Mouse (Mus musculus) 416B (cell line): ENCODE results near the gene Msln.
A peak's percentile ranks its signal among the peaks of the same experiment; 100 is the strongest.

ENCODE experiments used
- DNase-seq: peaks from one replicate; pipeline ENCODE4 v3.0.0; 2011; ENCODE audit warnings: low read depth

The Msln gene

DNA sequence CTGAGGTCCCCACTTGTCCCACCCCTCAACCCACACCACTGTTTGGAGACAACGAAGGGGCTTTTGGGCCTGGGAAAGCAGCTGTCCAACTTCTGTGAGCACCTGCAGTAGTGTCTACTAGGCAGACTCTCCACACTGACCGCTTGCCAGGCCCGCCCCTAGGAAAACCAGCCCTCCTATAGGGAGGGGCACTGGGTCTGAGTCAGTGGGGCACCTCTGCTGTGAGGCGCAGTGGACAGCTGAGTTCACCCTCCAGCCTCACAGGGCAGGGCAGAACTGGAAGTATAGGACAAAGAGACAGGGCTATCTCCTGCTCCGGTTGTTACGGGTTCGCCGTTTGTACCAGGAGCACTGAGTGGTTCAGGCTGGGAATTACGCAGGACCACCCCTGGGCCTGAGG, at the start of gene Msln:
Gene Msln (minus strand): TSS at position 138 of the 400 bp plus-strand sequence.
- no peak for DNase-seq

DNA sequence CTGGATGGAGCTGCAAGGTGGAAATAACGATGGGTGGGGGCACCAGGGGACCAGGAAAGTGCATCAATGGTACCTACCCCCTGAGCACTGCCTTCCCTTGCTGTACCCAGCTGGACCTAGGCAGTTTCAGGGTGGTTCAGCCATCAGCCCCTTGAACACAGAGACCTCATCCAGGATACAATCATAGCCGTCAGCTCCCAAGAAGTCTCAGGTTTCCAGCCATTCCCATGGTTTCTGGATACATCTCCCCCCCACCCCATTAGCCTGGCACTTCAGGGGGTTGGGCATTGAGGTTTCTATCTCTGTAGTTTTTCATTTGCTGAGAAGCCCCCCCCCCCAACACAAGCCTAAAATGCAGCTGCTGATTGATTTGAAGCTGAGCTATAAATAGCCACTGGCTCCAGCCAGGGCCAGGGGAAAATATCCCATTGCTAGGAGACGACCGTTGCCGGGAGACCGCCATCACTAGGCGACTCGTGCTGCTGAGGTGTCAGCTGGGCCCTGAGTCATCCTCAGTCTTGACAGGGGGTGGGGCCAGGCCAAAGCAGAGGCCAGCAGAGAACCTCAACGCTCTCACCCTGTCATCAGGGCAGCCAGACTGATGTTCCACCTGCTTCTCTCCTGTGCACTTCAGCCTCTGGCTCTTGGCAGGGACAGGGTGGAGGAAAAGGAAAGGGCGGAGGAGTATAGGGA, 48.8 kb upstream of the Msln start:
- DNase-seq = peak; percentile 52

DNA sequence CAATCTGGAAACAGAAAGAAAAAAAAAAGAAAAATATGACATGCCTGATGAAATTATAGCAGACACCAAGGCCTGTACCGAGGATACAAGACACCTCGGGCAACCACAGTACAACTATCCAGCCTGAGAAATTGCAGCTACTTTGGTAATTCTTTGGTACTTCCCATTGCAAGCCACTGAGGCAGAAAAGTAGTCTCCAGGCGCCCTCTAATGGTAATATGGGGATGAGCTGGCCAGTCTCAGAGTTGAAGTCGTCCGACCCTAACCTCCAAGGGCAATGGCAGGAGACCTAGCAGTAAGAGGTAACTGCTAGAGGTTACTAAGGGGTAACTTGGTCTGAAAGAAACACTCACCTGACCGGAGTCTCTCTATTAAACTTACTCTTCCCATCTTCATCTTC, 46.9 kb upstream of the Msln start:
- DNase-seq = peak; percentile 88

DNA sequence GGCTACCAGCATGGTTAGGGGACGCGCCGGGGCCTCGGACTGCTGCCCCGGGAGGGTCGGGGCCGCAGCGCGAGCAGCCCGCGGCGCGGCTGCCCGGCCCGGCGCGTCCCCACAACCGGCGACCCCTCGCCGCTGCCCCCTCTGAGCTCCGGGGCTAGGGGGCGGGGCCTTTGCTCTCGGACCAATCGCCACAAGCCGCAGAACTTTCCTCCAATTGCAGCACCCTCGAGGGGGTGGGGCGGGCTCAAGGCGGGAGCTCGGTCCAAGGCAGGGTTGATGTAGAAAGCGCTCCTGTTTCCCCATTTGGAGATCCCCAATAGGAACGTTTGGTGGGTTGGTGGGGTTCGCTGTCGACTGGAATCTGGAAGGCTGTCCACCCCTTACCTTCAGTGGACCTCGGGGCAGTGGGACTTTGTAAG, 42.8 kb upstream of the Msln start, which contains the start of gene Metrn:
Gene Metrn (minus strand): TSS at position 186 of the 419 bp plus-strand sequence.
- peak; percentile 89 for DNase-seq

DNA sequence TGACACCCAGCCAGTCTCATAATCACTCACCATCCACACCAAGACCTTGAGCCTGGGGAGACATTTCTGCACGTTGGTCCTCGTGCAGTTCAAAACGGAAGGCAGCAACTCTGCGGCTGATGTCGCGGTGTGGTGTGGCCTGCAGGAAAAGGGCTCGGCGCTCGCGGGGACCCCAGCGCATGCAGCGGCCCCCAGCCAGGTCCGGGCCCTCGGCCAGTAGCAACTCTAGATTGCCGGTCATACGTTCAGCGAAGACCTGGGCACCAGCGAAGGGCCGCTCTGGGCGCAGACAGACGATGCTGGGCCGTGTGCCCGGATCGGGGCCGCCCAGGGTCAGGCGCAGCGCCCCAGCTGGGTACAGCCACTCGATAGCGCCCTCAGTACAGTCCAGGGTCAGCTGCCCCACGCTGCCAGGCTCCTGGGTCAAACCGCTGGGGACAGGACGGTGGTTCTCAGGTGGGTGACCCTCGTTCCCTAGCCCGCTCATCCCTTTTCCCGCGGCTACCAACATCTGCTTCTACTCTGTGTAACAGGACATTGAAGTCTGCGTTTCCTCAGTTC, 42.1 kb upstream of the Msln start:
- DNase-seq = peak; percentile 28

DNA sequence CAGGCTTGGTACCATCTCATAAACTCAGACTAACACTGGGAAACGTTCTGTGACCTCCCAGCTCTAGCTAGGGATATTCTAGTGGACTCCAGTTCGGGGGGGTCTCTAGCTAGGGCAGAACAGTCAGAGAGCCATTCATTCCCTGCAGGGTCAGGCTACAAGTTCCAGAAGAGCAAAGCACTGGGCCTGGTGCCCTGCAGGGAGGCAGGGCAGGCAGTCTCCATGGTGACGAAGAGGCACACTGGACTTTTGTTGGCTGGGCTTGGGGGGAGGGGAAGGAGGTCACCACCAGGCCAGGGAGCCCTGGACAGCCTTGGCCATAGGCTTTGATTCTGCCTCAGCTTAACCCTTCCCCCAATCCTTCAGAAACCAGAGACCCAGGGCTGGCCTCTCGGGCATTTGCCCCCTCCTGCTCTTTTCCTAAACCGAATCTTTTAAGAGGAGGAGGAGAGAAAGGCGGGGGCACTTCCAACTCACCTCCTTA, 41.5 kb upstream of the Msln start, which contains the start of gene AC134908.4:
Gene AC134908.4 (minus strand): TSS at position 51 of the 484 bp plus-strand sequence.
- DNase-seq = peak; percentile 14

DNA sequence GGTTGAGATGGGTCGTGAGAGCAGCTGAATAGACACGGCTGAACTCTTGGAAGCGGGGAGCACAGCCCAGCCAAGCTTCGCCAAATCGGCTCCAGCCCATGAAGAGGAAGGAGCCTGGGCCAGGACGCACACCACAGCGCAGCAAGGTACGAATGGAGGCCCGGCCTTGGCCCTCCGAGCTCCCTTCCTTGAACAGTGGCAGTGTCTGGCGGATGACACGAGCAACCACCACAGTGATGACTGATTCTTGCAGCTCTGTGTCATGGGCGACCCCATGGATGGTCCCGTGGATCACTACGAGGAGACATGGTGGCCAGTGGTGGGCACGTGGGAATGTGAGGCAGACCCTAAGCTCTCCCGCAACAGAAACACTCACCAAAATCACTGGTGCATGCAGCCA, 40.8 kb upstream of the Msln start:
- DNase-seq = no peak

DNA sequence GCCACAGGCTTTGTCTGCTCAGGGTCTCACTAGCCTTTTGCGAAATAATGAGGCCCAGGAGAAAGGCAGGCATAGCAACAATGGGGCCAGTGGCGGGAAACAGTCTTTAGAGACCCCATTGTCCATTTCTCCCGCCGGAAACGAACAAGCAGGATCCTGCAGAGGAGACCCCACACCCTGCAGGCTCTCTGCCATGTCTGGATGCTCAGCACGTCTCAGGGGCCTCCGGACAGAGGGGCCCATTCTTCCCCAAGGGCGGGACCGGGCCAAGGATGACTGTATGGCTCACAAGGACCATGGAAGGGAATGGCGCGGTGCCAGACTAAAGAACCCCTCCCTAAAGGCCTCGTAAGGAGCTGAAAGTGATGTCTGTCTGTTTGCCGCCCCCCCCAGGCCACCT, 40.0 kb upstream of the Msln start:
- DNase-seq = no peak

DNA sequence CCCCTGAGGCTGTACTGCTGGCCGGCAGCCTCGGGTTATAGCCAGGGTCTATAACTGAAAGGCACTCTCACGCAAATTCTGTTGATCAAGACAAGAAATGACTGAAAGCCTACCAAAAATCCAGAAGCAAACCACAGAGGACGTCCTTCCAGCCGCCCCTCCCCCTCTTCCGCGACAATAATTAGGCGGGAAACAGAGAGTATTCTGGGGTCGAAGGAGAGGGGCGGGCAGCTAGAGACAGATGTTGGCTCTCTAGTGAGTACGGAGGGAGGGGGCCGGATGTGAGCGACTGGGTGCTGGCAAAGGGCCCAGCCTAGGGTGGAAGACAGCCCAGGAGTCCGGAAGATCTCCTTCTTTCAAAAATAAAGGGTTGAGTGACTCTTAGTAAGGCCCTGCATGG, 38.4 kb upstream of the Msln start, which contains the start of gene Fam173a:
Gene Fam173a (minus strand): TSS at position 287 of the 400 bp plus-strand sequence.
- DNase-seq = peak; percentile 95

DNA sequence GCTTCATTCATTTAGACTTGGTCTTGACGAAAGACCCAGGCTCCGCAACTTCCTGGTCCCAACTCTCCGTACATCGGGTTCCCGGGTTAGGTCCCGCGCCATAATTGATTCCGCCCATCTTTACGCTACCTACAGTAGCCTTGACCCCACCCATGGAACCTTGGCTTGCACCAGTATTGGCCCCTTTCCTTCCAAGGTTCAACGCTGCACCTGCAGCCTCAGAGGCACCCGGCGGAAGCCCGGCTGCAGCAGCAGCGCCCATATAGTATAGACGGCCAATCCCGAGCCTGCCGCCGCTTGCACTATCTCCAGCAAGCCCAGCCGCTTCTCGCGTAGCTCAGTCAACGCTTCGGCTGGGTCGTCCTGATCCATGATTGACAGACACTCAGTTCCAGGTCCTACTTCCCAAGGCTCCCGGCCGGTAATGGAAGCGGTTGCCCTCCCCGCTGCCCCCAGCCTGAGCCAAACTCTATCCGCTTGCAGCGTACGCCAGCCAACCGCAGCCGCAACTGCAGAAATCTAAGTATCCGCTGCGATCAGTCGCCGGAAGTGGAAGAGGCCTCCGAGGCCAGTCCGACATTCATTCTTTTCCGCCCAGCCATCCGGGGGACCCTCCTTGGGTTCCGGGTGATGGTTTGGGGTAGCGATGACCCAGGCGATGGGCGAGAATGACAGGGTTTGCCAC, 37.8 kb upstream of the Msln start:
- DNase-seq = peak; percentile 94

DNA sequence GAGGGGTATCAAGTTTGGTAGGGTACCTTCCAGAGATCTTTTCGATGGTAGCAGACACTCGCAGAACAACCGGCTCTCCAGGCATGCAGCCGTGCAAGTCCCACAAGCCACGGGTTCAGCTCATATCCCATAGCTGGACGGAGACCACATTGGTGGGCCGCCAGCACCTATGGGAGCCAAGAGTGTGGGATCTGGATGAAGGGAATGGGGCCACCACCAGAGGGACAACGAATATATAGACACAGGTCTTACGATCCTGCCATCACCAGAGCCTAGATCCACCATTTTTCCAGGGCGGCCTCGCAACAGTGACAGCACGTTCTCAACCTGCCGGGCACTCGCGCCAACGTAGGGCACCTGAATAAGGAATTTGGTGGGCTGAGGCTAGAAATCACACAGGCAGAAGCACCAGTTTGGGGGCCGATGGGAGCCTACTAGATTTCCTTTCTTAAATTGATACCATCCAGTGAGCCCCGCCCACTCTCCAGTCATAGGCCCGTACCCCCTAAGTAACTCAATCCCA, 37.2 kb upstream of the Msln start:
- no peak for DNase-seq

DNA sequence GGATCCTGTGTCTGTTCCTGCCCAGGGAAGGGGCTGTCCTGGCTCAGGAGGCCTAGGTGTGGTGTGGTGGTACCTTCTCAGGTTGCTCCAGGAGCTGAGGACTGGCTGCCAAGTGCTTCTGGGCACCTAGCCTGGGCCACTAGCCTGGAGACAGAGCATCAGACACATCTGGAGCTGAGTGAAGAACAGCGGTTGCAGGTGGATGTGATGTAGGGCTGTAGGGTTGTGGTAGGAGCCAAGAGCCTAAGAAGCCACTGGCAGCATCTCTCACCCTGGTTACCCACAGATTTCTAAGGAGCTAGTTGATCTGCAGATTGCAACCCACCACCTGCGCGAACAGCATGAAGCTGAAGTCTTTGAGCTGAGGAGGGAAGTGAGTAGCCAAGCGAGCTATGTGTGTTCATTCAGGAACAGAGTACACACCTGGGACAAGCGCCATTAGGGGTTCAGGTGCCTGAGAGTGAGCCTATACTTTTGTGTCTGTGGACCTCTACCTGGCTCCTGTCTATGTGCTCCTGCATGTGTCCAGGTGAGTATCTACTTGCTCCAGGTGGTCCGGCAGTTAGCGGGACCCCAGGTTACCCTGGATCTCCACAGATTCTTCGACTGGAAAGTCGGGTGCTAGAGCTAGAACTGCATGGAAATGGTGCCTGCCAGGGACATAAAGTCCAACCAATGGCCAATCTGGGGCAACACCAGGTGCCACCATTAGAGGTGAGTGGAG, 32.8 kb upstream of the Msln start:
- DNase-seq = no peak

DNA sequence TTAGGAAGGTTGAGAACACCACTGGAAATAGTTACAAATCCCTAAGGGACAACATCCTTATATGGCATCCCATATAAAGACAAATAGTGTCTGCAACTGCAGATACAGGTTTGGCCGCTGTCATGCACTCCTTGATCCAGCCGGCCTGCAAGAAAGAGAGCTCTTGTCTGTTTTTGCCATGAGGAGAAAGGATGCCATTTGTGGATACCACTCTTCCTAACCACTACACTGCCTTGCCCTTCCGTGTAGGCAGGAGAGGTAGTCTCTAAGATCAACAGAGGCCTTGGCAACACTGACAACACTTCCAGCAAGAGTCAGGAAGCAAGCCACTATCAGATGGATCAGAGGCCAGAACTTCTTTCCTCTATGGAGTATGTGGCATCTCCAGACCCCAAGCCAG, 32.1 kb upstream of the Msln start, which contains the start of gene Ccdc78:
Gene Ccdc78 (plus strand): TSS at position 301 of the 400 bp plus-strand sequence.
- no peak for DNase-seq

DNA sequence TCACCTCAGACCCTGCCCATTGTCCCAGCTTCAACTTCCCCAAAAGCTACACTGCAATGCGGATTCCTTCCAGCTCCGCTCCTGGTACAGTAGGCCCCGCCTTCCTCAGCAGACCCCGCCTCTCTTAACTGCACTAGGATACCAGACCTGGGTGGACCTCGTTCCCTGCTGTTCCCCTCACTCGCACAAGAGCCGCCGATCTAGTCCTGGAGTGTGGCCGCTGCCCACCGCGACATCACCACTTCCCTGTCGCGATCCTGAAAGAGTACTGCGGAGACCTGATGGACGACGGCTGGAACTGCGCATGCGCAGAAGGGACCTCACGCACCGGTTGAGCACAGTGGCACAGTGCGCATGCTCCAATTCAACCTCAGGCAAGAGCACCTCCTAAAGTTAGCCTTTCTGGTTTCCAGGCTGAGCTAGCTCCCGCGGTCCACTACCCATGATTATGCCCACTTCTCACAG, 31.1 kb upstream of the Msln start, which contains the start of gene Haghl:
Gene Haghl (minus strand): TSS at position 393 of the 465 bp plus-strand sequence.
- peak; percentile 97 for DNase-seq

DNA sequence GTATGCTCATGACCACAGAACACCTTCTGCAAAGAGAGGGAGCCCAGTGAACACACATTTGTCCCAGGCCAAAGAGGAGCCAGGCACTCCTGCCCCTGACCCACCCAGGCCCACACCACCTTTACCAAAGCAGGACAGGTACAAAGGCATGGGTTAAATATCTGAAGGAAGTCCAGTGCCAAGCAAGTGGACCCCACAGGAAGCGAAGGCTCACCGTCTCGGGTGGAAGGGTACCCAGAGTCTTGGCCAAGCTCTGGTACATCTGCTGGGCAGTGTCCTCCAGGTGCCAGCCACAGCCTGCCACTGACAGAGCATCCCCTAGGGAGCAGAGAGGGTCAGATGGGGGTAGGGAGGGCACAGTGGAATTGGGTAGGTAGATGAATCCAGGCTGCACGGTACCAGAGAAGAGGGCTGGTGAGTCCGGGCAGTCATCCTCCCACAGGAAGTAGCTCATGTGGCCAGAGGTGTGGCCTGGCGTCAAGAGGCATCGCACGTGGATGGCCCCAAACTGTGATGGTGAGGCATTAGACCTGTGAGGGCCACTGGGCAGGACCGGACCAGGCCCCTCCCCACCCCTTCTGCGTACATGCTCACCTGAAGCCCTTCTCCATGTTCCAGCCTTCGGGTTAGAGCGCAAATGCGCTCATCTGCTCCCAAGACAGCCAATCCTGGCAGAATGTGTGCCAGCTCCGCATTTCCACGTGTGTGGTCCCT, 29.8 kb upstream of the Msln start:
- DNase-seq = peak; percentile 54

DNA sequence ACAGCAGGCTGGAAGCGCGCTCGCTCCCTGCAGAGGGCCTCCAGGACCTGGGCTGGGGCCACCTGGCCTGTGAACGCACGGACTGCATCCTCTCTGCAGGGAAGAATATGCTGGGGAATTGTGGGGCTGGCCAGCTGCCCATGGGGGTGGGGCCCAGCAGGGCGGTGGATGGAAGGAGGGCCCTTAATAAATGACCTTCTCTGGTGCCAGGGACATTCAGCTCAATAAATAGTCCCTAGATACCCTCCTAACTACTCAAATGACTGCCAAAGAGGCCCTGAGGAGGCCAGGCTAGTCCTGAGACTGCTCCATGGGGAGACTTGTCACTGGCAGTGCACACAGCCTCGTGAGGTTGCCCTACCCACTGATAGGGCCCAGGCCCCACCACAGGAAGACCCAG, 28.9 kb upstream of the Msln start:
- DNase-seq = no peak

DNA sequence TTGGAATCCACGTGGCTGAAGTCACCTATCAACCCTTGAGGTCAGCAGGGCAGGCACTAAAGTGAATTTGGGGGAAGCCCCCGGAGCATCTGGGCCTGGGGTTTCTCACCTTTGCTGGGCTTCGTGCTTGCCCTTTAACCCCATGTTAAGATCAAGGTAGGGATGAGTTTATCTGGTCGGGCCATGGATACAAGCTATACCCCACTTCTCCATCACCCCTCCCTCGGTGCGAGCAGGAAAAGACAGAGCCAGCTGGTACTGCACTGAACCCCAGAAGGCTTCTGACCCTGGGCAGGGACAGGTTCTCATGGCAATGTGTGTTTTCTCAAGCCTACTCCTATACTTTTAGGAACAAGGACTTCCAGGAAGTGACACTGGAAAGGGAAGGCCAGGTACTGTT, 27.2 kb upstream of the Msln start:
- DNase-seq = no peak

DNA sequence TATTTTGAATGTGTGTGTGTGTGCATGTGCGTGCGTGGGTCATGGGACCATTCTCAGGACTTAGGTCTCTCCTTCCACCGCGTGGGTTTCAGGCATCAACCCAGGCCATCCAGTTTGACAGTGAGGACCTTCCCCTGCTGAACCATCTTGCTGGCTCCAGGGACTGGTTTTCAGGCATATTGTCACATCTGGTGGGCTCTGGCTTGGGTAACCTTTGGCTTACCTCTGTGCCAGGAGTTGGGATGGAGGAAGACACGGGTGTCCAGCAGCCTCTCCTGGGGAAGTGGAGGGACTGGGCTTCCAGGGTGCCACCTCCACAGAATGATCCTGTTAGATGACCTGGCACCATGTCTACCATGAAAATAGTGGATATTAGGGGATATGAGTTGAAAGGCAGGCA, 23.8 kb upstream of the Msln start:
- no peak for DNase-seq

DNA sequence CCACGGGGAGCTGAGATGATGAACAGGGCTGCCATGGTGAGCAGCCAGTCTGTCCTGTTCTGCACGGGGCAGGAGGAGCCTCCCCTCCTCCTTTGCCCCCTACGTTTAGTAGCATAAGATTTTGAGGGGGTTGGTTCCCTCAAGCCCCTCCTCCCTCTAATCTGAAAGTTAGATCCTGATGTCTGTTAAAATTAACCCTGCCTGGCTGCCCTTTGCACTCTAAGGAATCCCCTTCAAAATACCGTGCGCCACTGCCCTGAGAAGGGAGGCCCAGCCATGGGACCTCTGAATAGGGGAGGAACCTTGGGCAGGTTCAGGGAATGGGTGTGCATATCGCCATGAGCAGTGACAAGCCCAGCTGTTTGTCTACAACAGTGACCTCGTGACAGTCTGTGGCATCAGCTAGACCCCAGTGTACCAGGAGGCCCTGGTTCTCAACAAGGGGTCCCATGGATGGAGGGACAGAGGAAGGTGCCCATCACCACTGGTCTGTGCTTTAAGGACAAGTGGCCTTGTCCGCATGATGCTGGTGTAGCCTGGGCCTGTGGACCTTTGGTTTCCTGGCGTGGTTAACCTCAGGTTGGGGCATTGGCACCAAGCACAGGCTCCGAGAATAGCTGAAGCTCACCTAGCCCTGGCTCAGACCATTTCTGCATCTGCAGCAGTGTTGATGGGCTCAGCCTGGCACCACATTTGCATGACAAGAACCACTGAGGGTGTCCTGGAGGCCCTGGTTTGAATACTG, 21.3 kb upstream of the Msln start:
- peak; percentile 34 for DNase-seq

DNA sequence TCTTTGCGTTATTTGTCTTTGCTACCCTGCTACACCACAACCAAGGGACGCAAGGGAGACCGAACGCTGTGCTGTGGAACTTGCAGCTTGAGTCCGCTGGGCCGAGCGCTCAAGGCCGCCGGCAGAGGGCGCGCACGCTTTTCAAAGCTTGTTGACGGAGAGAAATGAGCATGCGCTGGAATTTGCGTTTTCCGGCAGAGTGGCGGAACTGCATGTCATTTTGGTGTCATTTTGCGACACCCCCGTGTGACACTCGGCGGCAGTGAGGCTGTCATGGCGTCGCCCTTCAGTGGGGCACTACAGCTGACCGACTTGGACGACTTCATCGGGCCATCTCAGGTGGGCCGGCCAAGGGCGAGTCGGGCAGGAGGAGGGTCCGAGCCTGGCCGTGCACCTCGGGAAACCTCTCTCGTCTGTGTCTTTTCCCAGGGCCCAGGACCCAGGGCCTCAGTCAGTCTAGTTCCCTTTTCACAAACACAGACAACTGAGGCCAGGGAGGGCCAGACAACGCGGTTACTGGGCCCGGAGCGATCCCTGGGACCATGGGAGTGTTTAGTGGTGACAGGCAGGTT, 19.5 kb upstream of the Msln start, which contains the start of gene Narfl:
Gene Narfl (plus strand): TSS at position 228 of the 572 bp plus-strand sequence.
- DNase-seq = peak; percentile 98
